Mouse (Mus musculus): Measurements from ENCODE around the gene Clip2.

Gene Clip2

GRCm38 (mm10) chr5:134552110-134552972 lies at the start of gene Clip2:
Gene Clip2 (minus strand): TSS chr5:134552434.
- peak; percentile 97 to 99 for DNase-seq (ENCODE audit: low spot score in 2 of 2)

DNA sequence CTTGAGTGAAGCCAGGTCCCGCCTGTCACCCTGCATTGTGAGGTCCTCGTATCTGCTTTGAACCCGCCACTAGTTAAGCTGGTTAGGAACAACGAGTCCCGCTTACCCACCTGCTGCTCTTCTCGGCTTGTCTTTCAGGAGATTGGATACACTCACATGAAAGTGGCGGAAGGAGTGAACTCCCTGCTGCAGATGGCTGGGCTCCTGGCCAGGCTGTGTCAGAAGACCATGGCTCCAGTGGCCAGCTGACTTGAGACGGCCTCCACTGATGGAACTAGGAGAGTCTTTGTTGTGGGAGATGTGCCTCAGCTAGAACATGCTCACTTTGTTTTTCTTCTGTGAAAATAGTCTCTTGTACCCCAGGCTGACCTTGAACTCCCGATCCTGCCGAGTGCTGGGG lies 45.5 kb upstream of the Clip2 start:
- DNase-seq (ENCODE audit: low spot score in 2 of 2) = no peak

DNA sequence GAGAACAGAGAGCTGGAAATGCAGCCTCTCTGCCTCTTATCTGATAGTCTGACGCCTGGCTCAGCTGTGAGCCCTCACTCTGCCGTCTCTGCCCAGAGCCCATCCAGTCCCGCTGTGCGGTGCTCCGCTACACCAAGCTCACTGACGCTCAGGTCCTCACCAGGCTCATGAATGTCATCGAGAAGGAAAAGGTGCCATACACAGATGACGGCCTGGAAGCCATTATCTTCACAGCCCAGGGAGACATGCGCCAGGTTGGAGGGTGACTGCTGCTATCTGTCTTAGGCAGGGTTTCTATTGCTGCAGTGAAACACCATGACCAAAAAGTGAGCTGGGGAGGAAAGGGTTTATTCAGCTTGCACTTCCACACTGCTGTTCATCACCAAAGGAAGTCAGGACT lies 40.9 kb upstream of the Clip2 start:
- DNase-seq (ENCODE audit: low spot score in 2 of 2) = no peak

DNA sequence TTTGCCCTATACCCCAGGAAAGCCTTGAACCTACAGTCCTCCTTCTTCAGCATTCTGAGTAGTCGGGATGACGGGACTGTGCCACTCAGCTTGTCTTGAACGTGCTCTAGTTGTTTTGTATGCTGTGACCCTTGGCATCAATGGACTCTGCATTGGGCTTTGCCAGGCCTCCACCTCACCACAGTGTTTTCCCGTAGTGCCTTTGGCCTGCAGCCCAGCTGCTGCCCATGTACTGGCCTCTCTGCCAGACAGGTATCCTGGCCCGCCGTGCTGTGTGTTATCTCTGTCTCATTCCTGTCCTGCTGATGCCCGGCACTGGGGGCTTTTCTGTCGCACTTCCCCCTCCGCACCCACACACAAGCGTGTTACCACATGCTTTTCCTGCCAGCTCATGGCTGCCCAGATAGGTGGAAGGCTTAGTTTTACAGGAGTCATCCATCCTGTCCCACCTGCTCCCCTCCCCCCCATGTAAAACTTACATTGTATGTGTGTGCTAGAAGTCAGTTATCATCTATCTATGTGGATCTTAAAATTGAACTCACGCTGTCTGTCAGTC lies 39.9 kb upstream of the Clip2 start:
- no peak for DNase-seq (ENCODE audit: low spot score in 2 of 2)

GRCm38 (mm10) chr5:134589900-134590299 lies 37.7 kb upstream of the Clip2 start:
- no peak for DNase-seq (ENCODE audit: low spot score in 2 of 2)

- no peak for DNase-seq (ENCODE audit: low spot score in 2 of 2)
Measured at GRCm38 (mm10) chr5:134584798-134585197, 32.6 kb upstream of the Clip2 start.

GRCm38 (mm10) chr5:134583884-134584213 lies 31.6 kb upstream of the Clip2 start:
- no peak for DNase-seq (ENCODE audit: low spot score in 2 of 2)

- no peak for DNase-seq (ENCODE audit: low spot score in 2 of 2)
Measured at GRCm38 (mm10) chr5:134583006-134583883, 31.0 kb upstream of the Clip2 start.

DNA sequence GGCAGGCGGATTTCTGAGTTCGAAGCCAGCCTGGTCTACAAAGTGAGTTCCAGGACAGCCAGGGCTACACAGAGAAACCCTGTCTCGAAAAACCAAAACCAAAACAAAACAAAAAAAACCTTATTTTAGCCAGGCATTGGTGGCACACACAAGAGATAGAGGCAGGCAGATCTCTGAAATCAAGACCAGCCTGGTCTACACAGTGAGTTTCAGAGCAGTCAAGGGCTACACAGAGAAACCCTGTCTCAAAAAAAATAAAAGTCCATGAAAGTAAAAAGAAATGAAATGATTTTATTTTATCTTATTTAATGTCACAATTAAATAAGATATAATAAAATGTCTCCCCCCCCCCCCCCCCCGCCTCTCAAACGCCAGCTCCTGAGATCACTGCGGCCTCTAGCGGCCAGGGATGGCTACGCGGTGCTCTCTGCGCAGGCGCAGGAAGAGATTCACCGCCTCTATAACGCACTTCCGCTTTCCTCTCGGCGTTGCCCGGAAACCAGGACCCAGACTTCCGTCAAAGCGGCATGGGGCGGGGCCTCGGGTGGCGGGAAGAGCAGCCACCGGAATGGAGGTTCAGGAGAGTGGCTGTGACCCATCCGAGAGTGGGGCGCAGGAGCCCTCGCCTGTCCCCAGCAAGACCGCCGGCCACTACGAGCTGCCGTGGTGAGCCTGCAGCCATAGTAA lies 30.1 kb upstream of the Clip2 start:
- peak; percentile 95 to 97 for DNase-seq (ENCODE audit: low spot score in 2 of 2)

DNA sequence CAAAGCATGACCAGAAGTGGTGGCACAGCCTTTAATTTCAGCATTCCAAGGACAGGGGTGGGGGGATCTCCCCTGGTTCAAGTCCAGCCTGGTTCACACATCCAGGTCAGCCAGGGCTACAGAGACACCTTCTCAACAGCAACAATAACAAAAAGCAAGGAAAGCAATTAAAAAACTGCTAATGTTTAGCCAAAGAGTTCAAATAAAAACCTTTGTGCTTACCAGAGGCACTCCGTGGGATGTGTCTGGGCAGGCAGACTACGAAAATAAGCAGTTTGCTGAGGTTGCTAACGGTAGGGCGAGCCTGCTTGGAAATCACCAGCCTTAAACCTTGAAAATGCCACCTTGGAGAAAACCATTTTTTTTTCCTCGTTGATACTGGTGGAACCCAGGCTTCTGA lies 28.9 kb upstream of the Clip2 start, which contains the start of gene Rfc2:
Rfc2 (plus strand) TSS at position 221 of the 400 bp plus-strand sequence.
- DNase-seq (ENCODE audit: low spot score in 2 of 2) = no peak

DNA sequence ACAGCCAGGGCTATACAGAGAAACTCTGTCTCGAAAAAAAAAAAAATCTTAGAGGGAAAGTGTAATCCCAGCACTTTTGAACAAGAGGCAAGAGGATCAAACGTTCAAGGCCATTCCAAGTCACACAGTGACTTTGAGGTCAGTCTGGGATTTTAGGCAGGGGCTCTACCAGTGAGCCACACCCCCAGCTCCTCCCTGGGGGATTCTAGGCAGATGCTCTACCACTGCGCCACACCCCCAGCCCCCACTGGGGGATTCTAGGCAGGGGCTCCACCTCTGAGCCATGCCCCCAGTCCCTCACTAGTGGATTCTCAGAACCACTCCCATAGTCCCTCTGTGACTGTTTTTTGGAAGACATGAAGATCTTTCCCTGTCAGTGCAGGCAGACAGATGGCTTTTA lies 26.9 kb upstream of the Clip2 start:
- DNase-seq (ENCODE audit: low spot score in 2 of 2) = no peak

DNA sequence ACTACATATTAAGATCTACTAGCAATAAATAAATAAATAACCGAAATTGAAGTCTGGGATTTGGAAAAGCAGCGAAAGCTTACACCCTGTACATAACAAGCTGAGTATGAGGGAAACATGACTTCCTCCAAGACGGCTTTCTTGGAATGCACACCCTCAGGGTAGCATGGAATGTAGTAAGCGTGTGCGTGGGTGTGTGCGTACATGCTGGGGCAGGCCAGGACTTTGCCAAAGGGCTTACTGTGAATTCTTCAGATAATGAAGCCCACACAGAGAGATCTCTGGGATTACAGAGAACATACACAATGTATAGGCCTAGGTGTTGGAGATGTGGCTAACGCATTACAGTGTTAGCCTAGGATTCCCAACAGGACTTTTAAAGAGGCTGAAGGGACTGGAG lies 25.3 kb upstream of the Clip2 start:
- DNase-seq (ENCODE audit: low spot score in 2 of 2) = no peak

GRCm38 (mm10) chr5:134576517-134577220 lies 24.4 kb upstream of the Clip2 start:
- no peak for DNase-seq (ENCODE audit: low spot score in 2 of 2)

DNA sequence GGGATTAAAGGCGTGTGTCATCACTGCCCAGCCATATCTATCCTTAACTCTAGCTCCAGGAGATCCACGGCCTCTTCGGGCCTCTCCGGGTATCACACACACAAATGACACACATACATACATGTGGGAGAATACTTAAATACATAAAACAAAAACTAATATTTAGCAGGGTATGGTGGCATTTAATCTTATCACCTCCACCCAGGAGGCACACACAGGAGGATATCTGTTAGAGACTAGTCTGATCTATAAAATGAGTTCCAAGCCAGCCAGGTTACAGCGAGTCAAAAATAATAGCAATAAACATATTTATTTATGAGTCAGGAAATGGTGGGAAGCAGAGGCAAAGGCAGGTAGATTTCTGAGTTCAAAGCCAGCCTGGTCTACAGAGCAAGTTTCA lies 23.6 kb upstream of the Clip2 start:
- no peak for DNase-seq (ENCODE audit: low spot score in 2 of 2)

- DNase-seq (ENCODE audit: low spot score in 2 of 2) = no peak
Measured at GRCm38 (mm10) chr5:134572508-134573214, 20.4 kb upstream of the Clip2 start.

GRCm38 (mm10) chr5:134571730-134572507 lies 19.7 kb upstream of the Clip2 start:
- no peak for DNase-seq (ENCODE audit: low spot score in 2 of 2)

- no peak for DNase-seq (ENCODE audit: low spot score in 2 of 2)
Measured at GRCm38 (mm10) chr5:134568964-134569491, 16.8 kb upstream of the Clip2 start.

- DNase-seq (ENCODE audit: low spot score in 2 of 2) = no peak
Measured at GRCm38 (mm10) chr5:134568030-134568429, 15.8 kb upstream of the Clip2 start.

DNA sequence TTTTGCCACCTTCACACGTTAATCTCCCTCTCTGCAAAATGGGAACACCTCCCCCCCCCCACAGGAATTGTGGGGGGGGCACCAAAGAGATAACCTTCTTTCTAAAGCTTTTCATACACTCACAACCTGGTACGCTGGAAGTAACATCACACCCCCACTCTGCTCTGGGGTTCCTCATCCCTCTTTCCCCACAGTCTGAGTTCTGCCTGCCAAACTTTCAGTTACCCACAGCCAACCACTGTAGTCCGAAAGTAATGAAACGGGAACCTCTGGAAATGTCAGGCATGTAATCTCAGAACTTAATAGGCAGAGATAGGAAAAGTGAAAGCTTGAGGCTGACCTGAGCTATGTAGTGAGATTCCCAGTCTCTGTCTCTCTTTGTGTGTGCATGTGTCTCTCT lies 15.2 kb upstream of the Clip2 start:
- DNase-seq (ENCODE audit: low spot score in 2 of 2) = no peak

DNA sequence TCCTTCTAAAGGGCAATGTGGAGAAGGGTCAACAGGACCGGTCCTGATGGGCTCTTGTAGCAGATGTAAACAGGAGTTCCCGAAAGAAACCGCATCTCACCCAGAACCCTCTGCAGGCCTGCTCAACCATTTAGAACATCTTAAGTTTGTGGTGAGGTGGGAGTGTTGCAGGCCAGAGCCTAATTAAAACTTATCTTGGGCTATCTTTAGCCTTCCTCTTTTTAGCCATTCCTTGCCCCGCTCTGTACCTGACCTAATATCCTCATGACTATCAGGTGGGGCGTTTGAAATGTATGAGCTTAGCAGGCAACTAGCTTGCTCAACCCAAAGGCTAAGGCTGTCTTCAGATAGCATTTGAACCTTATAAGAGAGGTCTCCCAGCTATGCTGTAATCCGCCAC lies 13.5 kb upstream of the Clip2 start:
- DNase-seq (ENCODE audit: low spot score in 2 of 2) = no peak
